Mouse (Mus musculus) splenic B cell, adult 2 months (primary cell): ENCODE data around the gene Paf1.
A peak's percentile ranks its signal among the peaks of the same experiment; 100 is the strongest.

Experiments used
- DNase-seq: peaks from one replicate; pipeline ENCODE4 v3.0.0-alpha.2; 2011; ENCODE audit warnings: low read depth, low spot score
- H3K27me3 ChIP-seq: 2 replicates; pipeline ENCODE4 v1.6.1; 2012; ENCODE audit warnings: mild to moderate bottlenecking, low read length, moderate library complexity, mixed read lengths; ENCODE audit not compliant: control insufficient read depth, poor library complexity, insufficient read depth, severe bottlenecking
- H3K36me3 ChIP-seq: 2 replicates; pipeline ENCODE4 v1.6.1; 2012; ENCODE audit warnings: mild to moderate bottlenecking, low read length, moderate library complexity, mixed read lengths; ENCODE audit not compliant: control insufficient read depth, poor library complexity, insufficient read depth, severe bottlenecking

The Paf1 gene

GRCm38 (mm10) chr7:28376011-28376771 is 16.6 kb upstream of the Paf1 start:
- peak; percentile 93 for DNase-seq
- H3K27me3 ChIP-seq = no peaks in the 10 kb centered on the region
- peaks cover 19% of the 10 kb centered on the region for H3K36me3 ChIP-seq

GRCm38 (mm10) chr7:28377190-28378065 is 15.3 kb upstream of the Paf1 start:
- H3K36me3 ChIP-seq = peaks cover 19% of the 10 kb centered on the region
- DNase-seq = peak; percentile 56
- H3K27me3 ChIP-seq = no peaks in the 10 kb centered on the region

GRCm38 (mm10) chr7:28378066-28378690 is 14.6 kb upstream of the Paf1 start:
- peak; percentile 80 for DNase-seq
- Histone ChIP-seq H3K27me3 (no peaks in the 10 kb centered on the region), H3K36me3 (peaks cover 19% of the 10 kb centered on the region)

- peak; percentile 98 for DNase-seq
- H3K36me3 ChIP-seq = peaks cover 19% of the 10 kb centered on the region
- H3K27me3 ChIP-seq = no peaks in the 10 kb centered on the region
Measured at GRCm38 (mm10) chr7:28378769-28379651, 13.7 kb upstream of the Paf1 start.

GRCm38 (mm10) chr7:28380237-28381016 is 12.3 kb upstream of the Paf1 start, which contains the start of gene Zfp36:
TSS of gene Zfp36 (minus strand) at chr7:28380253.
- peaks cover 19% of the 10 kb centered on the region for H3K36me3 ChIP-seq
- H3K27me3 ChIP-seq = no peaks in the 10 kb centered on the region
- peak; percentile 71 for DNase-seq

GRCm38 (mm10) chr7:28381017-28381790 is 11.5 kb upstream of the Paf1 start:
- Histone ChIP-seq H3K36me3 (peaks cover 19% of the 10 kb centered on the region), H3K27me3 (no peaks in the 10 kb centered on the region)
- peak; percentile 99 for DNase-seq

GRCm38 (mm10) chr7:28381938-28382337 is 10.8 kb upstream of the Paf1 start:
- peak; percentile 98 for DNase-seq
- Histone ChIP-seq H3K27me3 (no peaks in the 10 kb centered on the region), H3K36me3 (peaks cover 17% of the 10 kb centered on the region)

GRCm38 (mm10) chr7:28382347-28382951 is 10.3 kb upstream of the Paf1 start:
- peak; percentile 90 for DNase-seq
- Histone ChIP-seq H3K27me3 (no peaks in the 10 kb centered on the region), H3K36me3 (peaks cover 12% of the 10 kb centered on the region)

GRCm38 (mm10) chr7:28382981-28383396 is 9.8 kb upstream of the Paf1 start:
- Histone ChIP-seq H3K36me3 (peaks cover 7% of the 10 kb centered on the region), H3K27me3 (no peaks in the 10 kb centered on the region)
- peak; percentile 97 for DNase-seq

GRCm38 (mm10) chr7:28383606-28384005 is 9.1 kb upstream of the Paf1 start:
- H3K36me3 ChIP-seq = peaks cover 2% of the 10 kb centered on the region; the same call in 1 of the 2 replicates
- DNase-seq = no peak
- no peaks in the 10 kb centered on the region for H3K27me3 ChIP-seq

GRCm38 (mm10) chr7:28384162-28384561 is 8.6 kb upstream of the Paf1 start:
- DNase-seq = peak; percentile 81
- Histone ChIP-seq H3K27me3 (no peaks in the 10 kb centered on the region), H3K36me3 (no peaks in the 10 kb centered on the region; the same call in 1 of the 2 replicates)

- Histone ChIP-seq H3K27me3 (no peaks in the 10 kb centered on the region), H3K36me3 (peaks cover 3% of the 10 kb centered on the region; the same call in 1 of the 2 replicates)
- DNase-seq = no peak
Measured at GRCm38 (mm10) chr7:28385196-28385595, 7.6 kb upstream of the Paf1 start.
